Mouse (Mus musculus) lung, postnatal 36 days (tissue): ENCODE results near the gene Kcnmb3.

Experiments used
- DNase-seq: peaks from one replicate; pipeline ENCODE4 v3.0.0; 2022; ENCODE audit warnings: mixed read lengths

Kcnmb3 gene

GRCm38 (mm10) chr3:32495088-32495770, 3.2 kb upstream of the Kcnmb3 start:
- no peak for DNase-seq

GRCm38 (mm10) chr3:32494387-32495087, 2.5 kb upstream of the Kcnmb3 start:
- peak; percentile 44 for DNase-seq

GRCm38 (mm10) chr3:32490928-32491315, 1.1 kb downstream of the Kcnmb3 start:
- no peak for DNase-seq

DNA sequence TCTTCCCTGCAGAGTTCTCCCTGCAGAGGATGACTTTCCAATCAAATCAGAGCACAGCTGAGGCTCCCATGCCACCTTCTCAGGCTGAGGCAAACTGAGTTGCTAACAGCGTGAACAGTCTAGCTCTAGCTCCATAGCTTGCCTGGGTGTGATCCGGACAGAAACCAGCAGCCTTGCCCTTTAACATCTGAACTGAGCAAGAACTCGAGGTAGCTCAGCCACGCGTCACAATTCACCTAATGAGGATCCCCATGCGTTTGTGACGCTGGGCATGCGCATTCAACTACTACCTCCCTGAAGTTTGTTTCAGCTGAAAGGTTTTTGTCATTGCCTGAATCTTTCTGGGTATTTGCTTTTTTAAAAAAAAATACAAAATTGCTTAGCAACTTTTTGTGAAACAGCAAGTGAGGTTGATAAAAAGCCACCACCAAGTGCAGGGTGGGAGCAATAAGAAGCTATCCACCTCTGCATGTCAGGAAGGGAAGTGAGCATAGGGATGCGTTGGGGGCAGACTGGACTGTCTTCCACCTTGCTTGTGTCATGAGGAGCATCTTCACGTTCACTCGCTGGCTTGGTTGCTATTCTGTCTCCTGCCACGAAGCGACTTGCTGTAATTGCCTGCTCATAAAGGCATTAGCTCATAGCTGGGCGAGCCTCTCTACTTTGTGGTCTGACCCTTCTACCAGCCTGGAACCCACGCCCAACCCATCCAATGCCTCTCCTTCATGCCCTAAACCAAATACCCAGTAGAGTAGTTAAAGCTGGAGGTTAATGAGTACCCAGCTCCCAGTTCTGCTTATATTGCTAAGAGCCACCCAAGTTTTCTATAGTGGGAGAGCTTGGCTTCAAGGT, 1.7 kb downstream of the Kcnmb3 start:
- peak; percentile 31 for DNase-seq

GRCm38 (mm10) chr3:32488172-32488571, 3.9 kb downstream of the Kcnmb3 start:
- no peak for DNase-seq

DNA sequence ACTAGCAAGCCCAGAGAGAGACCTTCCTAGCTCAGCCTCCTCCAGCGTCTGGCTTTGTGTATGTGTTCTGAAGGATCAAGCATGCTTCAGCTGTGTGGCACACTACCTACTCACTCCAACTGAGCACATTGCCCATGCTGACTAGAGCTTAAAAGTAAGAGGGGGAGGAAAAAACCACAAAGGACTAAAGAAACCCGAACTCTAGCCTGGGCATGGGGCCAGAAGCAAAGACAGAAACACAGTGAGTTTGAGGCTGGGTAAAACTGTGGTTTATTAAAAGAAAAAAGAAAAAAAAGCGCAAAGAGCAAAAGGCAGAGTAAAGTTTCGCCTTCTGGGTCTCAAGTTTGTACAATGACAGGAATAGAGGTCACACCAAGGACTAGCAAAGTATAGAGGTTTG, 5.5 kb downstream of the Kcnmb3 start:
- no peak for DNase-seq

GRCm38 (mm10) chr3:32483035-32483434, 9.0 kb downstream of the Kcnmb3 start:
- no peak for DNase-seq

DNA sequence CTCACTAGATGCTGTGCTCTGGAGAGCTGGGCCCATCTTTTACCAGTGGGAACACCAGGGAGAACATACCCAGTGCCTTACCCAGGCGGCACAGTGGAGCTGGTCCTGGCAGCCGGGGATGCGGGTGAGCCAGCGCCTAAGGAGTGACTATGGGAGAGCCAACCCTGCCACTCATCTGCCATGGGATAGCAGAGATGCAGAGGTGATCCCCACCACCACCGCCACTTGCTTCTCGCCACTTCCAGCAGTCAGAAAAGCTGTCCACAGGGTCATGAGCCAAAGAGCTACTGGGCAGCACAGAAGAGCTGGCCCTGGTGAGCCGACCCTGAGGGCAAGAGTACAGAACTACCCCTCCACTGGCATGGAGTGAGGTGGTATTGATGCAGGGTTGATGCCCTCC, 12.1 kb downstream of the Kcnmb3 start:
- no peak for DNase-seq

GRCm38 (mm10) chr3:32473184-32473583, 18.8 kb downstream of the Kcnmb3 start:
- DNase-seq = no peak

- DNase-seq = no peak
Measured at GRCm38 (mm10) chr3:32472191-32472900, 19.7 kb downstream of the Kcnmb3 start.

DNA sequence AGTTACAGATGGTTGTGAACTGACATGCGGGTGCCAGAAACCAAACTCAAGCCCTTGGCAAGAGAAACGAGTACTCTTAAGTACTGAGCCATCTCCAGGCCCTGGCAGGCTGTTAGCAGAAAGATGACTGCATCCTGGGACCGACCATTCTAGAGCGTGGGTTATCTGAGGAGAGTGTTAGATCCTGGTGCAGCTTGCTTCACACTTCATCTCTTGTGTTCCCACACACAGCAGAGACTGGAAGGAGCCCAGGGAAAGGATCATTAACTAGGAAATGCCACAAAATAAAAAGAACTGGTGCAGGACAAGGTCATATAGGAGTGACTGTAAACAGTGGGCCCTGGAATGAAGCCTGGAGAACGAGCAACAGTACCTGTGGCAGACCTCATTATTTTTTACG, 20.9 kb downstream of the Kcnmb3 start:
- peak; percentile 31 for DNase-seq

DNA sequence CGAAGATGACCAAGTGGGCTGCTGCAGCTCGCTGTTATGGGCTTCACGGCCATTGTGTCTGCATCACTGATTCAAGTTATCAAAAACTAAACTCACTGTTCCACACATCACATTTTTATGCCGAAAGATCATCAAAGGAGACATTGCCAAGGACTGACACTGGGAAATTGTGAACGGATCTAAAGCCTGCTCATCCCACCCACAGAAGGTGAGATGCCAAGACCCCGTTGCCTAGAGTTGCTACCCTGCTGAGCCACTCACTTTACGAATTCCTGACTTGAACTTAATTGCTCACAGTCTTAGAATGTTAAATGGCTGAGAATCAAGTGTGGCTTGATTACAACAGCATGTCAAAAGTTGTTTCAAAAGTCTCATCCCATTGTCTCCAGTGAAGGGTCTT, 21.6 kb downstream of the Kcnmb3 start:
- DNase-seq = no peak

DNA sequence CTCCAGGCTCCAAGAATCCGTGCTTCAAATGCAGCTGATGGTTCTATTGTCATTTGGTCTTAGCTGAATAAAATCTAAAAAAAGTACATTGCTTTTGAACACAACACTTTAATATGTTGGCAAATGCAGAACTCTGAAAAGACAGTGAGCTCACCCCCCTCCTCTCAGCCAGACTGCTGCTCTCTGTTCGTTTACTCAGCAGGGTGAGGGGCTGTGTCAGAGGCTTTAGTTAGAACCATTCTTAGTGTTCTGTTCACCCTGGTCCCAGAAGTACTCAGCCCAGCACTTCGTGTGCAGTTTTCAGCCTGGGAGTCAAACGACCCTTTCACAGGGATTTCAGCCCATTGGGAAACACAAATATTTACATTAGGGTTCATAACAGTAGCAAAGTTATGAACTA, 23.6 kb downstream of the Kcnmb3 start:
- DNase-seq = no peak

GRCm38 (mm10) chr3:32467321-32467720, 24.7 kb downstream of the Kcnmb3 start:
- DNase-seq = no peak

GRCm38 (mm10) chr3:32459777-32460176, 32.3 kb downstream of the Kcnmb3 start:
- peak; percentile 72 for DNase-seq

DNA sequence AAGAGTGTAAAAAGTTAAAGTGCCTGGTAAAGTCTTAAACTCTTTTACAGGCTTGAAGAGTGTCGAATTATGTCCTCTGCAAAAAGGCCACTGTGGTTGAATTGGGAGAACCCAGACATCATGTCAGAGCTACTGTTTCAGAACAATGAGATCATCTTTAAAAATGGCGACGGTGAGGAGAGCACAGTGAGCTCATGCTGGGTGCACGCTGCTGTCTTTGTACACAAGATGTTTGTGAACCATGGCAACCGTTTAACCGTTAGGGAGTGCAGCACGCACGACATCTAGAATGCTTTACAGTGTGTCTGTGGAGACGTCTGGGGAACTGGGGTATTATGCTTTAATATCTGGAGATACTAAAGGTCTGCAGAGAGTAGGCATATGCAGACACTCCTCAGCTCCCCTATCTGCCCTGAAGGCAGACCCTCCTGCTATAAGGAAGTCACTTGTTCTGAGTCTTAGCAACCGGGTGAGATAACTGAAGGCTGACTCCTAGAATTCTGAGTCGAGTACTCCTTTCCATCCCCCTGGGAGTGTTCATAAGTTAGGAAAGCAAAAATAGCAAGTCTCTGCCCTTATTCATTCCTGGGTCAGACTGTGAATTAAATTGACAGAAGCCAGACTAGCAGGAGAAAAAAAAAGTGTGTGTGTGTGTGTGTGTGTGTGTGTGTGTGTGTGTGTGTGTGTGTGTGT, 37.6 kb downstream of the Kcnmb3 start:
- DNase-seq = no peak

- no peak for DNase-seq
Measured at GRCm38 (mm10) chr3:32441710-32442109, 50.3 kb downstream of the Kcnmb3 start.

DNA sequence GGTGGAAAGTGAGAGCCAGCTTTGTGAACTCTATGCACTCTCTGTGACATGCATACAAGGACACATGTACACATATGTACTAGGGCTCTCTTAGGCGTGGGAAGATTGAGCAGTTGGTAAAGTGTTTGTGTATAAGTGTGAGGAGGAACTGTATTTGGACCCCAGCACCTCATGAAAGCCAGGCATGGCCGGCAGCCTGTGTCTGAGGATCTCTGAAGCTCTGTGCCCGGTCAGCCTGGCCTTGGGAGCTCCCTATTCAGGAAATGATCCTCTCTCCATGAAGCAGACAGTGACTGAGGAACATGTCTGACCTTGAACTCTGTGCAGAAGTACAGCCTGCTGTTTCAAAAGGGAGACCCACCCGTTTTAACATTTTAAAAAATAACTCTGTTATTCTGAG, 53.3 kb downstream of the Kcnmb3 start:
- no peak for DNase-seq

DNA sequence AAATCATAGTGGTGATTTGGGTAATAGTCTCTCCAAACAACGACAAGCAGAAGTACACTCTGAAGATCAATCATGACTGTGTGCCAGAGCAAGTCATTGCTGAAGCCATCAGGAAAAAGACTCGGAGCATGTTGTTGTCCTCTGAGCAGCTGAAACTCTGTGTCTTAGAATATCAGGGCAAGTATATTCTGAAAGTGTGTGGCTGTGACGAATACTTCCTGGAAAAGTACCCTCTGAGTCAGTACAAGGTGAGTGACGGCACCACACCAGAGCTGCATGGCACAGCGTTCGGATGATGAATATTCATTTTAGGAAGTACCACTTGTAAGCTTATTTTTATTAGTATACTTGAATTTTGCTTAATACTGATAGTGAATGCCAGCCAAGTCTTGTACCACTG, 54.2 kb downstream of the Kcnmb3 start:
- no peak for DNase-seq

DNA sequence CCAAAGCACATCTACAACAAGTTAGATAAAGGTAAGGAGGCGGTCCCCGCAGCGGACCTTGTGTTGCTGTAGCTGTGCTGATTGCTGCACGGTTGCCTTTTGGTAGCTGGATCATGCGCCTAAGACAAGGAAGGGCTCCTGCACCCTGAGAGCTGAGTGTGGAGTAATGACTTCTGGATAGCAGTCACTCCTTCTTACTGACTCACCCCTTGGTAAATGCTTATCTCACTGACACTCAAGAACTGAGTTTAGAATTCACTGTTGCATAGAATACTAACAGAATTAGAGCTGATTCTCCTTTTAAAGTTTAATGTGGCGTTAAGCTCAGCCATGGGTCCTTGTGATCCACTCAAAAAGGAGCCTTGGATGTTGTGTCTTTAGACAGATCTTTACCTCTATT, 54.7 kb downstream of the Kcnmb3 start:
- DNase-seq = no peak

DNA sequence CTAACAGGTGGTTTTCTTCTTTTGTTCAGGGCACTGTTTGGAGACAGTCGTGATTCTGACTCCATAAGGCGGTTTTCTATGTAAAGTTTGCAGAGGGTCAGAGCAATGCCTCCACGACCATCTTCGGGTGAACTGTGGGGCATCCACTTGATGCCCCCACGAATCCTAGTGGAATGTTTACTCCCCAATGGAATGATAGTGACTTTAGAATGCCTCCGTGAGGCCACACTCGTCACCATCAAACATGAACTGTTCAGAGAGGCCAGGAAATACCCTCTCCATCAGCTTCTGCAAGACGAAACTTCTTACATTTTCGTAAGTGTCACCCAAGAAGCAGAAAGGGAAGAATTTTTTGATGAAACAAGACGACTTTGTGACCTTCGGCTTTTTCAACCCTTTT, 55.9 kb downstream of the Kcnmb3 start:
- no peak for DNase-seq

DNA sequence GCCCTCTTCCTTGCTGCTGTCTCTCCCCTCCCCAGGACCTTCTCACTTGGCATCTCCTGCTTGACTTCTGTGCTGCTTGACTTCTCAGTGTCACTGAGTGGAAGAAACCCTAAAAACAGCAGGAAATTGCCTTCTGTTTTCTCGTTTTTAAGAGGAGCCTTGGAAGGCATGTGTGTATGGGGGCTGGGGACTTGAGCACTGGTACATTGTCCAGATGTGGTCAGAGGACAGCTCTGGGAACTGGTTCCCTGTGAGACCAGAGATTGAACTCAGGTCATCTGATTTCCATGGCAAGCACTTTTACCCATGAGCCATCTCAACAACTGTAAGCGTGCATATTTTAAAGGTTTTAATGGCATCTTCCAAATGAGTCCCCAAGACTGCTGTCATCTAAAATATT, 58.0 kb downstream of the Kcnmb3 start:
- no peak for DNase-seq

DNA sequence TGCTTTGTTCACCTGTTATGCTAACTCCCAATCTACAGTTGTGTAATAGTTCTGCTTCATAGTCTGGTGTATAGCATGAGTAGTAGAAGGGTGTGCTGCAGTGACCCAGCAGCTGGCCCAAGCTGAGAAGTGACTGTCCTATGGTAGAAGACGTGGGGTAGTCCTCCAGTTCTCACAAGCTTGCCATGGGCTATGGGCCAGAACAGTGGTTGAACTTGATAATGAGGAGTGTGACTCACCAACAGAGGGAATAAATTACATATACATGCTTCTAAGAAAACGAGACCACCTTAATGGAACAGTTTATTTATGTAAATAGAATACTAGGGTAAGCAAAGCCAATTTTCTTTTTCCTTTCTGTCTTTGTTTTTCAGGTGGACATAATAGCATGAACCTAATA, 61.6 kb downstream of the Kcnmb3 start:
- no peak for DNase-seq
